Mouse (Mus musculus): ENCODE results near the gene Icos. TPM values are rescaled to one million over a fixed set of nuclear protein-coding genes. Genes with fewer than 3 reads are reported as not detected.
A peak's percentile ranks its signal among the peaks of the same experiment; 100 is the strongest.

The Icos gene
- polyA plus RNA-seq (2015; fragmentation: Nextera tagmentation; extraction: Ambion mirVana) = 0.05 and 0.14 TPM in 2 replicates

GRCm38 (mm10) chr1:60977641-60978040, at the start of gene Icos:
Icos (plus strand) TSS chr1:60977927.
- Histone ChIP-seq H3K36me3 (ENCODE audit: control insufficient read depth, insufficient read depth, low read length) (no peaks in the 10 kb centered on the region), H3K4me1 (ENCODE audit: control insufficient read depth, insufficient read depth, low read depth, low read length) (no peaks in the 10 kb centered on the region), H3K9me3 (ENCODE audit: control insufficient read depth, low read length) (no peaks in the 10 kb centered on the region), H3K4me2 (ENCODE audit: low read length) (no peak within 1 kb of the TSS), H3K27me3 (replicated peaks; ENCODE audit: control insufficient read depth, insufficient read depth, low read length) (no peaks in the 10 kb centered on the region), H3K4me3 (ENCODE audit: low read length) (no peak within 1 kb of the TSS), H3K27ac (ENCODE audit: low read depth, low read length) (no peak within 1 kb of the TSS), H3K9ac (ENCODE audit: low read depth, low read length) (no peak within 1 kb of the TSS)
- no peak for ATAC-seq
- WGBS = 86% methylated on average over 6 of the region's 6 CpGs

GRCm38 (mm10) chr1:60929036-60929435, 48.7 kb upstream of the Icos start:
- H3K4me2 ChIP-seq (ENCODE audit: low read length) = no peak overlapping the region
- 94% methylated on average over 3 of the region's 3 CpGs for WGBS
- H3K4me3 ChIP-seq (ENCODE audit: low read length) = no peak overlapping the region
- no peaks in the 10 kb centered on the region for H3K9me3 ChIP-seq (ENCODE audit: control insufficient read depth, low read length)
- no peaks in the 10 kb centered on the region for H3K4me1 ChIP-seq (ENCODE audit: control insufficient read depth, insufficient read depth, low read depth, low read length)
- no peak for ATAC-seq
- no peak overlapping the region for H3K27ac ChIP-seq (ENCODE audit: low read depth, low read length)
- no peak overlapping the region for H3K9ac ChIP-seq (ENCODE audit: low read depth, low read length)
- H3K36me3 ChIP-seq (ENCODE audit: control insufficient read depth, insufficient read depth, low read length) = no peaks in the 10 kb centered on the region
- H3K27me3 ChIP-seq (replicated peaks; ENCODE audit: control insufficient read depth, insufficient read depth, low read length) = no peaks in the 10 kb centered on the region

- H3K27me3 ChIP-seq (replicated peaks; ENCODE audit: control insufficient read depth, insufficient read depth, low read length) = no peaks in the 10 kb centered on the region
- no peaks in the 10 kb centered on the region for H3K9me3 ChIP-seq (ENCODE audit: control insufficient read depth, low read length)
- H3K4me1 ChIP-seq (ENCODE audit: control insufficient read depth, insufficient read depth, low read depth, low read length) = no peaks in the 10 kb centered on the region
- H3K4me3 ChIP-seq (ENCODE audit: low read length) = no peak overlapping the region
- 93% methylated on average over 7 of the region's 7 CpGs for WGBS
- no peak overlapping the region for H3K27ac ChIP-seq (ENCODE audit: low read depth, low read length)
- ATAC-seq = no peak
- H3K9ac ChIP-seq (ENCODE audit: low read depth, low read length) = no peak overlapping the region
- no peaks in the 10 kb centered on the region for H3K36me3 ChIP-seq (ENCODE audit: control insufficient read depth, insufficient read depth, low read length)
- no peak overlapping the region for H3K4me2 ChIP-seq (ENCODE audit: low read length)
Observed at GRCm38 (mm10) chr1:60930397-60930796, 47.3 kb upstream of the Icos start.

GRCm38 (mm10) chr1:60935968-60936581, 41.7 kb upstream of the Icos start:
- 0 out of 2 replicates have a peak overlapping the region, but pooled peaks have one; percentile 12 for H3K27ac ChIP-seq (ENCODE audit: low read depth, low read length)
- peak; percentile 87 for ATAC-seq
- peak overlapping the region; percentile 38 for H3K4me2 ChIP-seq (ENCODE audit: low read length)
- H3K4me3 ChIP-seq (ENCODE audit: low read length) = no peak overlapping the region
- no peaks in the 10 kb centered on the region for H3K36me3 ChIP-seq (ENCODE audit: control insufficient read depth, insufficient read depth, low read length)
- H3K9ac ChIP-seq (ENCODE audit: low read depth, low read length) = no peak overlapping the region
- peaks cover 3% of the 10 kb centered on the region; the same call in 1 of the 2 replicates for H3K4me1 ChIP-seq (ENCODE audit: control insufficient read depth, insufficient read depth, low read depth, low read length)
- H3K9me3 ChIP-seq (ENCODE audit: control insufficient read depth, low read length) = no peaks in the 10 kb centered on the region
- no peaks in the 10 kb centered on the region for H3K27me3 ChIP-seq (replicated peaks; ENCODE audit: control insufficient read depth, insufficient read depth, low read length)
- 38% methylated on average over 8 of the region's 8 CpGs for WGBS

- ATAC-seq = no peak
- no peaks in the 10 kb centered on the region for H3K27me3 ChIP-seq (replicated peaks; ENCODE audit: control insufficient read depth, insufficient read depth, low read length)
- H3K9me3 ChIP-seq (ENCODE audit: control insufficient read depth, low read length) = no peaks in the 10 kb centered on the region
- WGBS = 86% methylated on average over 6 of the region's 6 CpGs
- no peak overlapping the region for H3K4me2 ChIP-seq (ENCODE audit: low read length)
- no peak overlapping the region for H3K4me3 ChIP-seq (ENCODE audit: low read length)
- no peak overlapping the region for H3K9ac ChIP-seq (ENCODE audit: low read depth, low read length)
- no peak overlapping the region for H3K27ac ChIP-seq (ENCODE audit: low read depth, low read length)
- H3K36me3 ChIP-seq (ENCODE audit: control insufficient read depth, insufficient read depth, low read length) = no peaks in the 10 kb centered on the region
- peaks cover 3% of the 10 kb centered on the region; the same call in 1 of the 2 replicates for H3K4me1 ChIP-seq (ENCODE audit: control insufficient read depth, insufficient read depth, low read depth, low read length)
Observed at GRCm38 (mm10) chr1:60936963-60937711, 40.6 kb upstream of the Icos start.

- no peaks in the 10 kb centered on the region for H3K9me3 ChIP-seq (ENCODE audit: control insufficient read depth, low read length)
- 80% methylated on average over 2 of the region's 2 CpGs for WGBS
- H3K27me3 ChIP-seq (replicated peaks; ENCODE audit: control insufficient read depth, insufficient read depth, low read length) = no peaks in the 10 kb centered on the region
- H3K27ac ChIP-seq (ENCODE audit: low read depth, low read length) = no peak overlapping the region
- H3K4me1 ChIP-seq (ENCODE audit: control insufficient read depth, insufficient read depth, low read depth, low read length) = peaks cover 3% of the 10 kb centered on the region; the same call in 1 of the 2 replicates
- H3K4me3 ChIP-seq (ENCODE audit: low read length) = no peak overlapping the region
- no peak overlapping the region for H3K9ac ChIP-seq (ENCODE audit: low read depth, low read length)
- H3K4me2 ChIP-seq (ENCODE audit: low read length) = no peak overlapping the region
- no peaks in the 10 kb centered on the region for H3K36me3 ChIP-seq (ENCODE audit: control insufficient read depth, insufficient read depth, low read length)
- ATAC-seq = no peak
Observed at GRCm38 (mm10) chr1:60938256-60938655, 39.5 kb upstream of the Icos start.

- peaks cover 3% of the 10 kb centered on the region; the same call in 1 of the 2 replicates for H3K4me1 ChIP-seq (ENCODE audit: control insufficient read depth, insufficient read depth, low read depth, low read length)
- H3K9ac ChIP-seq (ENCODE audit: low read depth, low read length) = no peak overlapping the region
Observed at GRCm38 (mm10) chr1:60938974-60939373, 38.8 kb upstream of the Icos start.

GRCm38 (mm10) chr1:60940023-60940422, 37.7 kb upstream of the Icos start:
- Histone ChIP-seq H3K4me3 (ENCODE audit: low read length) (no peak overlapping the region), H3K4me1 (ENCODE audit: control insufficient read depth, insufficient read depth, low read depth, low read length) (peaks cover 3% of the 10 kb centered on the region; the same call in 1 of the 2 replicates), H3K9ac (ENCODE audit: low read depth, low read length) (no peak overlapping the region), H3K36me3 (ENCODE audit: control insufficient read depth, insufficient read depth, low read length) (no peaks in the 10 kb centered on the region), H3K9me3 (ENCODE audit: control insufficient read depth, low read length) (no peaks in the 10 kb centered on the region), H3K4me2 (ENCODE audit: low read length) (no peak overlapping the region), H3K27ac (ENCODE audit: low read depth, low read length) (no peak overlapping the region), H3K27me3 (replicated peaks; ENCODE audit: control insufficient read depth, insufficient read depth, low read length) (no peaks in the 10 kb centered on the region)
- 77% methylated on average over 3 of the region's 3 CpGs for WGBS
- ATAC-seq = no peak

More at GRCm38 (mm10) chr1:60938974-60939373, 38.8 kb upstream of the Icos start:
- Histone ChIP-seq H3K27me3 (replicated peaks; ENCODE audit: control insufficient read depth, insufficient read depth, low read length) (no peaks in the 10 kb centered on the region), H3K36me3 (ENCODE audit: control insufficient read depth, insufficient read depth, low read length) (no peaks in the 10 kb centered on the region), H3K4me3 (ENCODE audit: low read length) (no peak overlapping the region), H3K9me3 (ENCODE audit: control insufficient read depth, low read length) (no peaks in the 10 kb centered on the region), H3K4me2 (ENCODE audit: low read length) (no peak overlapping the region), H3K27ac (ENCODE audit: low read depth, low read length) (no peak overlapping the region)
- ATAC-seq = no peak
- 87% methylated on average over 5 of the region's 5 CpGs for WGBS

GRCm38 (mm10) chr1:60940620-60941019, 37.1 kb upstream of the Icos start:
- WGBS = 92% methylated on average over 1 of the region's 1 CpGs
- no peaks in the 10 kb centered on the region for H3K27me3 ChIP-seq (replicated peaks; ENCODE audit: control insufficient read depth, insufficient read depth, low read length)
- H3K9ac ChIP-seq (ENCODE audit: low read depth, low read length) = no peak overlapping the region
- peaks cover 3% of the 10 kb centered on the region; the same call in 1 of the 2 replicates for H3K4me1 ChIP-seq (ENCODE audit: control insufficient read depth, insufficient read depth, low read depth, low read length)
- no peaks in the 10 kb centered on the region for H3K9me3 ChIP-seq (ENCODE audit: control insufficient read depth, low read length)
- no peak overlapping the region for H3K27ac ChIP-seq (ENCODE audit: low read depth, low read length)
- H3K36me3 ChIP-seq (ENCODE audit: control insufficient read depth, insufficient read depth, low read length) = no peaks in the 10 kb centered on the region
- no peak for ATAC-seq
- no peak overlapping the region for H3K4me2 ChIP-seq (ENCODE audit: low read length)
- no peak overlapping the region for H3K4me3 ChIP-seq (ENCODE audit: low read length)
